Mouse (Mus musculus) CD4-positive, CD25-positive, alpha-beta regulatory T cell, adult 2 months (primary cell): ENCODE data around the gene Cttn.

Source experiments
- DNase-seq: peaks from one replicate; pipeline ENCODE4 v3.0.0-alpha.2; 2012; ENCODE audit warnings: low read depth, low spot score

Cttn gene

GRCm38 (mm10) chr7:144391727-144392126 is 79.1 kb downstream of the Cttn start:
- DNase-seq = no peak

GRCm38 (mm10) chr7:144390676-144391075 is 80.1 kb downstream of the Cttn start:
- no peak for DNase-seq

- no peak for DNase-seq
Measured at GRCm38 (mm10) chr7:144389704-144390103, 81.1 kb downstream of the Cttn start.

DNA sequence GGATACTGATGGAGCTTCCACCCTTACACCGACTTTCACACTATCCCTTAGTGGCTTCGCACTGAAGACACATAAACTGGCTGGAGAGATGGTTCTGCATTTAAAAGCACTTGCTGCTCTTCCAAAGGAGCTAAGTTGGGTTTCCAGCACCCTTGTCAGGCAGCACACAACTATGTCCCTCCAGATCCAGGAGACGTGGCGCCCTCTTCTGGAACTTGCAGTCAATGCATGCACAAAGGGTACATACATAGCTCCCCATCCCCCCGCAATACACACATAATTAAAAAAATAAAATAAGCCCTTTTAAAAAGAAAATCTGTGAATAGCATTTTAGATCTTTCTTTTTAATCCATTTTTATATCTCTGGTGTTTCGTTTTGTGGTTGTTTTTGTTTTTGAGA is 83.3 kb downstream of the Cttn start:
- no peak for DNase-seq
